Mouse (Mus musculus) frontal cortex, postnatal 36 days (tissue): ENCODE measurements around the gene Zfp746.

ENCODE experiments used
- DNase-seq, 2 experiments: peaks; one replicate each; pipeline ENCODE4 v3.0.0; 2022; ENCODE audit warnings: low spot score in 2 of 2

Zfp746 gene

GRCm38 (mm10) chr6:48047114-48047449, 39.3 kb downstream of the Zfp746 start:
- DNase-seq = no peak

GRCm38 (mm10) chr6:48032661-48033060, 53.7 kb downstream of the Zfp746 start:
- DNase-seq = no peak

DNA sequence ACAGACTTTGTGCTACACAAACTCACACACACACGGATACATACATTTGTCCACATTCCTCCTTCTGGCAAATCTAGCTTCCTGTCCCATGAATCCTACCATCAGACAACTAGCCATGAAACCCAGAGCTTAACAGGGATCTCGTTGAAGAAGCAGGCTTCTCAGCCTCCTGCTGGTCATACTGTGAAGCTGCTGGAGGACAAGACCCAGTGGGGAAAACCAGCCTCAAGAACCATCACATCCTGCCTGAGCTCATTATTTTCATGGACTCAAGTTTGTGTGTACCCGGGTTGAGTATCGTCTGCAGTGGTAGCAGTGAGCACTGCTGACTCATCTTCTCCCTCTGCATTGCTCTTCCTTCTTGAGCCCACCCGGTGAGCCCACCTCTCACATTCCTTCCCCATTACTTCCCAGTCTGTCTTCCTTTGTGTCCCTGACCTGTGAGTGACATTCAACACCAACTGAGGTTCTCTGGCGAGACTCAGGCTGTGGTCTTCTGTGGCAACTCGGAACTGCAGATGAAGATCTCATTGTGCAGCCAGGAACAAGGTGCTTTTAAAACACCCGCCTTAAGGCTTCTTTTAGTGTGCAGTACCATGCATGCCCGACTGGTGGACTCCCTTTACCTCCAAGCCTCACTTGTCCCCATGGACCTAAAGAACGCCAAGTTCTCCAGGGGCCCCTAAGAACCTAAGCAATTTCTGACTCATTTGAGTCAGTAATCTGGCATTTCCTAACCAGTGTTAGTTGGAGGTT, 60.3 kb downstream of the Zfp746 start:
- DNase-seq = no peak

DNA sequence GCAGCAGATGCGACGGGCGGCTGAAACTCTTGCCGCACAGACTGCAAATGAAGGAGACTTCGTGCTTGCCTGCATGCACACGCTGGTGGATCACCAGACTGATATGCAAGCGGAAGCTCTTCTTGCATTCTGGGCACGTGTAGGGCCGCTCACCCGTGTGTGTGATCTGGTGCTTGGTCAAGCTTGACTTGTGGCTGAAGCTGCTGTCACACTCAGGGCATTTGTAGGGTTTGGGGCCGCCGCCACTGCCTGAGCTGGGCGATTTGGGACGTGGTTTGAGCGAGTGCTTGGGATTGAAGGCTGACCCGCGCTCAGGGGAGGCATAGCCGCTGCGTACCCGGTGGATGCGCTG, 61.4 kb downstream of the Zfp746 start:
- no peak for DNase-seq

- no peak for DNase-seq
Measured at GRCm38 (mm10) chr6:48024330-48024993, 61.9 kb downstream of the Zfp746 start.

- DNase-seq = no peak
Measured at GRCm38 (mm10) chr6:48022672-48023071, 63.7 kb downstream of the Zfp746 start.

DNA sequence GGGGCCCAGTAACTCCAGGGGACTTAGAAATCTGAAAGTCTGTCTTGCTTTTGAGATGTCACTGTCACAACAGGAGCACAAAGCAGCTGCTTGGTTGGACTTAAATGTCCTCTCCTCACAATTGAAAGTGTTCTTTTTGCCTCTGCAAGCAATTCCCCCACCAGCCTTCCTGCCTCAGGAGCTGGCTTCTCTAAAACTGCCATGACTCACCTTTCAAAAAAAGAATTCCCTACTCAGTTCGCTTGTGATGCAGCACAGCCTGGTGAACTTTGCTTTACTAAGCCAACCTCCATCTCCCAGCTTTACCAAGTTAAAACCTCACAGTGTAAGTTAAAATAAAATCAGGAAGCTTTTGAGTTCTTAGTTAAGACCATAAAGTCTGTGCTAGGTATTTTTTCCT, 64.7 kb downstream of the Zfp746 start:
- no peak for DNase-seq

GRCm38 (mm10) chr6:48020006-48020405, 66.4 kb downstream of the Zfp746 start:
- peak; percentile 46 to 58 for DNase-seq

- DNase-seq = no peak
Measured at GRCm38 (mm10) chr6:48016841-48017240, 69.6 kb downstream of the Zfp746 start.

DNA sequence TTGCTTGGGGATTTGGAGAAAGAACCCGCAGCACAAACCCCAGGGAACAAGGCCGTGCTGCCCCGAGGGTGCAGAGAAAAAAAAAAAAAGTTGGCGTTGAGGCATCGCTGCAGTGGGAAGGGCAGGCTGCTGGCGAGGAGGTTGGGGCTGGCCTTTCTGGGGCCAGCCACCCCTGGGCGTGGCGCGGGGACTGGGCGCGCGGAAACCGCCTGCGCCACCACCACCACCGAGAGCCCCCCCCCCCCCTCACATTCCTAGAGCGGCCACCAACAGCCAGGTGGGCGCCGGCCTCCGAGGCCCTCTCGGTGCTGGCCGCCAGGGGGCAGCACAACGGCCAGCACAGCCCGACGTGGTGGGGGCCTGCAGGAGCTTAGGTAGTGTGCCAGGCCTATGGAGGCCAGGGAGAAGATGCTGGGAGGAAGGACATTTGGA, 70.3 kb downstream of the Zfp746 start:
- DNase-seq = peak in 1 of 2 experiments; percentile 45
